Mouse (Mus musculus) midbrain, embryonic 11.5 days (tissue): Measurements from ENCODE around the gene Ablim1. TPM values are rescaled to one million over a fixed set of nuclear protein-coding genes. Genes with fewer than 3 reads are reported as not detected.

Experiments used
- ATAC-seq: fragments of 200-750 bp; cut with Nextera tagmentation; 2 replicates; pipeline ENCODE4 v1.8.0; 2017; ENCODE audit warnings: moderate TSS enrichment, moderate library complexity; ENCODE audit not compliant: low FRiP score
- DNase-seq: peaks from one replicate; pipeline ENCODE4 v3.0.0; 2015; ENCODE audit warnings: low spot score; ENCODE audit errors: missing footprints
- H3K27ac ChIP-seq: fragments of 300-500 bp; sonication (generic); 2 replicates; pipeline ENCODE4 v1.5.1; 2014; ENCODE audit warnings: low read depth, low read length
- H3K27me3 ChIP-seq: fragments of 300-500 bp; sonication (generic); 2 replicates; pipeline ENCODE4 v1.6.1; 2014; ENCODE audit warnings: mild to moderate bottlenecking, low read length, moderate library complexity, mixed read lengths; ENCODE audit not compliant: control insufficient read depth, insufficient read depth
- H3K36me3 ChIP-seq: fragments of 300-500 bp; sonication (generic); 2 replicates; pipeline ENCODE4 v1.6.1; 2014; ENCODE audit warnings: mild to moderate bottlenecking, low read length, moderate library complexity, mixed read lengths; ENCODE audit not compliant: control insufficient read depth, insufficient read depth
- H3K4me1 ChIP-seq: fragments of 300-500 bp; sonication (generic); 2 replicates; pipeline ENCODE4 v1.6.1; 2014; ENCODE audit warnings: low read length; ENCODE audit not compliant: control insufficient read depth, insufficient read depth
- H3K4me2 ChIP-seq: fragments of 300-500 bp; sonication (generic); 2 replicates; pipeline ENCODE4 v1.6.1; 2014; ENCODE audit warnings: mild to moderate bottlenecking, moderate library complexity
- H3K4me3 ChIP-seq: fragments of 300-500 bp; sonication (generic); 2 replicates; pipeline ENCODE4 v1.5.1; 2014; ENCODE audit warnings: low read depth, low read length
- H3K9ac ChIP-seq: fragments of 300-500 bp; sonication (generic); 2 replicates; pipeline ENCODE4 v1.6.1; 2014; ENCODE audit warnings: low read length
- H3K9me3 ChIP-seq: fragments of 300-500 bp; sonication (generic); 2 replicates; pipeline ENCODE4 v1.6.1; 2016; ENCODE audit warnings: low read length; ENCODE audit not compliant: control insufficient read depth
- WGBS: fragments of 180-500 bp; shearing (Covaris S2); extraction: QIAGEN DNeasy Blood & Tissue Kit; methylation state at CpG from one replicate; pipeline ENCODE4 v1.1.7; 2014; 5-methylcytosine and 5-hydroxymethylcytosine counted together
- polyA plus RNA-seq: library from polyadenylated mRNA; unstranded; fragments of >200 nt; fragmentation: Nextera tagmentation; extraction: Ambion mirVana; gene quantifications from 2 replicates; pipeline ENCODE4 v1.2.1, GENCODE M21; 2014

The Ablim1 gene
- polyA plus RNA-seq, 1 experiment from 2014 or later, result 18.3 TPM

DNA sequence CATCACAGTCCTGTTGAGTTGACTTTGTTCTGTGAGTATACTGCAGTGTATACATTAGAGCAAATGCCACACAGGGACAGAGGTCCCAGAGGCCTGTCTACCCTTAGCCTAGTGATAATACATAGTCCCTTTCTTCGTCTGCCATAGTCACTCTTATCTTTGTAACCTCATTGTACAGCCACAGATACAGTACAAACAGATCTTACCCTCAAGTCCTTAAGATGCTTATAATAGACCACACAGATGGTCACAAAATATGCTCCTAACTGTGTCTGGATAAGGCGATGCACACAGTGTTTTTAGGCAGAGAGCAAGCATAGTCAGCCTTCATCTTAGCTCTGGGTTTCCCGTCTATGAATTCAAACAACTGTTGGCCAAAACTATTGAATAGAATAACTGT lies 1.9 kb upstream of the Ablim1 start:
- no peak overlapping the region for H3K27ac ChIP-seq
- H3K4me1 ChIP-seq, result peaks cover 4% of the 10 kb centered on the region
- 90% methylated on average over 3 of the region's 3 CpGs for WGBS
- peaks cover 7% of the 10 kb centered on the region; the same call in 1 of the 2 replicates for H3K27me3 ChIP-seq
- DNase-seq (no peak), ATAC-seq (no peak)
- H3K36me3 ChIP-seq, result no peaks in the 10 kb centered on the region
- H3K4me3 ChIP-seq, result no peak overlapping the region
- H3K9me3 ChIP-seq, result no peaks in the 10 kb centered on the region; the same call in 1 of the 2 replicates
- H3K4me2 ChIP-seq, result no peak overlapping the region
- no peak overlapping the region for H3K9ac ChIP-seq

DNA sequence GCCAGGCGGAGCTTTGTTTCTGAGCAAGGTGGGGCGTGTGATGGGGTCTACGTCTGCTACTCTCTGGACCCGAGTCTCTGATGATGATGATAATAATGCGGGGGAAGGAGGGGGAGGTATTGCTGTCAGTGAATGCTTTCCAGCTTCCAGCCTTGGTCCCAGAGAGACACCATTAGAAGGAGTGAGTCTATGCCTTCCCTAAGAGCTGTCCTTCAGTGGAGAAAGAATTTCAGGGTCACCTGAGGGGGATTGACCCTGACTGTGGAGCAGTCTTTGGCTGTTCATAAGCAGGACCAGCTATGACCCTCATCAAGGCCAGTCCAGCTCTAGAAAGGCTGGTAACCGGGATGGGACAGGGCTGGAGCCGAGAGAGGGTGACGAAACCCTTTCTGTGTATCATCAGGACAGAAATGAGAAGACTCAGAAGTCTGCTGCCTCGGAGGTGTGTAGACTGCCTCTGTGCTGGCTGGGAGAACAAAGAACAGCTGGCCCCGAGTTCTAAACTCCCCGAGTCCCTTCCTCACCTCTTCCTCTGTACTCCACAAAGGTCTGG lies 370 bp upstream of the Ablim1 start:
- Histone ChIP-seq H3K4me2 (peak overlapping the region; percentile 90), H3K27ac (no peak overlapping the region), H3K9me3 (no peaks in the 10 kb centered on the region; the same call in 1 of the 2 replicates), H3K27me3 (peaks cover 7% of the 10 kb centered on the region; the same call in 1 of the 2 replicates), H3K4me3 (peak overlapping the region; percentile 46), H3K4me1 (peaks cover 4% of the 10 kb centered on the region), H3K36me3 (no peaks in the 10 kb centered on the region), H3K9ac (peak overlapping the region; percentile 52)
- DNase-seq (peak; percentile 81), ATAC-seq (no peak; the same call in 1 of the 2 replicates)
- 44% methylated on average over 11 of the region's 11 CpGs for WGBS

DNA sequence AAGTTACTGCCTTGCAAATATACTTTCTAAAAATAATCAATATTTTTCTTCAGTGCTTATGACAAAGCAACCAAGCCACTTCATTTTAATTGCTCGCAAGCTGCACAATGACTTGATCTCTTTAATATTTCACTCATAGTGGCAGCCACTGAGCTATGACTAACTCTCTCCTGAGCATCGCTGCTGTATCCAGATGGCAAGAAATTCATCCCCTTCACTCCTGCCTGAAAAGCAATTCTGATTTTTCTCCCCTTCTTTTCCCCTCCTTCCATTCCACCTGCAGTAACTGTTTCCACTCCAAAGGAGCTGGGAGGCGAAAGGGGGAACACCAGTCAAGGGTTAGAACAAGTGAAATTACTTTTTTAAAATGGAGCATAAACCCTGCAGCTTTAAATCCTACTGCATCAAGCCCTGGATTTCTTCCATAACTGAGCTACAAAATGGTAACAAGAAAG lies 801 bp downstream of the Ablim1 start:
- Histone ChIP-seq H3K4me2 (peak overlapping the region; percentile 90), H3K4me3 (peak overlapping the region; percentile 46; the same call in 1 of the 2 replicates), H3K9ac (no peak overlapping the region; the same call in 1 of the 2 replicates), H3K36me3 (no peaks in the 10 kb centered on the region), H3K4me1 (peaks cover 4% of the 10 kb centered on the region), H3K27me3 (peaks cover 7% of the 10 kb centered on the region; the same call in 1 of the 2 replicates), H3K9me3 (no peaks in the 10 kb centered on the region), H3K27ac (no peak overlapping the region)
- ATAC-seq (no peak), DNase-seq (no peak)
- 68% methylated on average over 3 of the region's 3 CpGs for WGBS

DNA sequence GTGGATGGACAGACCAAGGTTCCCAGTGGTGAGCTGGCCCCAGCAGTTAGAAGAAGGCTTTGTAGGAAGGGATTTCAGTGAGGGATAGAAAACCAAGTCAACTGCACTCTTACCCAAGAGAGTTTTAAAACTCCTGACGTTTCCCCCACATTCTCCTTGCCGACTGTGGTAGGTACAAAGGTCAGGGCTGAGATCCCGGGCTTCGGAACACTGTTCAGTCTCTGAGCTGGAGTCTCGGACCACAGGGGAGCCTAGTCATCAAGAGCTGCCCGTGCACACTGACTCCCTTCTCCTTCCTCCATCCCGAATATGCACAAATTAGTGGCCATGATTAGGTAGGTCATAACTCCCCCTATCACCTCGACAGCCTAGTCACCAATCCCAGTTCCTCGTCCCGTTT lies 1.5 kb downstream of the Ablim1 start:
- H3K4me3 ChIP-seq, result no peak overlapping the region
- H3K4me2 ChIP-seq, result no peak overlapping the region
- DNase-seq (peak; percentile 81), ATAC-seq (no peak)
- peaks cover 4% of the 10 kb centered on the region for H3K4me1 ChIP-seq
- no peak overlapping the region for H3K9ac ChIP-seq
- no peaks in the 10 kb centered on the region for H3K36me3 ChIP-seq
- no peak overlapping the region for H3K27ac ChIP-seq
- WGBS, result 84% methylated on average over 10 of the region's 10 CpGs
- no peaks in the 10 kb centered on the region for H3K9me3 ChIP-seq
- peaks cover 7% of the 10 kb centered on the region; the same call in 1 of the 2 replicates for H3K27me3 ChIP-seq

DNA sequence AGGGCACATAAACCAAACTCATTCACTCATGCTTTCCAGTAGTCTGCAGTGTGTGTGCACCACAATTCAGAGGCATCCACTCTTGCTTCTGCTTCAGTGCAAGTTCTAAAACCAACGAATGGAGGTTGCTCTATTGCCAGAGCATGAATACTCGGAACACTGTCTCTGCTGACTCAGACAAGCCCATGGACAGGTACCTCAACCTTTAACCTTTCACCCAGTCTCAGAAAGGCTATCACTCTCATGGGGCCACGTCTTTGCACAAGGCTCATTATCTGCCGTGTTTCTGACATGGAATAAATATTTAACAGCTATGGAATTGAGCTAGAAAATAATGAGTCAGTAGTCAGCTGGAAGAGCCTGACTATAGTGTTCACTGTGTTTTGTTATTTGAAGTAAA lies 4.7 kb downstream of the Ablim1 start:
- Histone ChIP-seq H3K36me3 (no peaks in the 10 kb centered on the region), H3K9ac (no peak overlapping the region), H3K27me3 (peaks cover 7% of the 10 kb centered on the region; the same call in 1 of the 2 replicates), H3K9me3 (no peaks in the 10 kb centered on the region), H3K27ac (no peak overlapping the region), H3K4me1 (peaks cover 4% of the 10 kb centered on the region), H3K4me3 (no peak overlapping the region), H3K4me2 (no peak overlapping the region)
- ATAC-seq, result no peak
- WGBS, result 83% methylated on average over 4 of the region's 4 CpGs
- no peak for DNase-seq

DNA sequence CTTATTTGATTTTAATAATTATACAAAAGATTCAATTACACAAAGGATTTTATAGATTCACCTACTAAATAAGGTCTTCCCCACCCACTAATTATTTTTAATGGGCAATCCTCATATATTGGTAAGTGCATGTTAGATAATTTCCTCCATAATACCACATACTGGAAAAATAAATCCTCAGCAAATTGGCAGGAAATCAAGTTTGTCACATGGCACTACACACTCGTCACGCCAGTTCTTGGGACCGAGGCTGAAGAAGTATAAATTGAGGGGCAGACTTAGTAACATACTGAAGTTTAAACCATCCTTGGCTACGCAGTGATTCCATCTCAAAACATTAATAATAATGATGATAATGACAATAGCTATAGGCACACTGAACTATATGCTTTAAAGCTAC lies 8.1 kb downstream of the Ablim1 start:
- Histone ChIP-seq H3K9me3 (no peaks in the 10 kb centered on the region), H3K36me3 (no peaks in the 10 kb centered on the region), H3K27me3 (no peaks in the 10 kb centered on the region), H3K4me1 (no peaks in the 10 kb centered on the region), H3K9ac (no peak overlapping the region), H3K4me2 (no peak overlapping the region), H3K4me3 (no peak overlapping the region), H3K27ac (no peak overlapping the region)
- DNase-seq, result no peak
- no peak for ATAC-seq
- WGBS, result 87% methylated on average over 4 of the region's 4 CpGs

DNA sequence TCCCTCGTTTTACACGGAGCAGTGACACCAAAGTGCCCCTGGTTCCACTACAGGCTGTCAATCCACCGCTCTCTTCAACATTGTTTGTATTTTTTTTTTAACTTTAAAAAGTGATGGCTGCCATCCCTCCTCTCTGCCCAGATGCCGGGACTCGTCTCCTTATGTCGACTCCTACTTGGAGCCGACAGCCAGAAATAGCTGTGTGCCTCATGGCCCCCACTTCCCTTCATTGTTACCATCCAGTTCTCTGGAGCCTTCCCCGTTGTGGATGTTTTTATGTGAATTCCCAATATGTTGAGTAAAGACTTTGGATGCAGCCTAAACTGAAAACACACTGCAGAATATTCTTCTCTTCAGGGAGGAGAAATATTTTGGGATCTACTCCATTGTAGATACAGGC lies 8.7 kb downstream of the Ablim1 start:
- Histone ChIP-seq H3K27ac (no peak overlapping the region), H3K4me2 (no peak overlapping the region), H3K4me1 (no peaks in the 10 kb centered on the region), H3K27me3 (no peaks in the 10 kb centered on the region), H3K36me3 (no peaks in the 10 kb centered on the region), H3K9ac (no peak overlapping the region), H3K4me3 (no peak overlapping the region), H3K9me3 (no peaks in the 10 kb centered on the region)
- no peak for ATAC-seq
- 82% methylated on average over 8 of the region's 8 CpGs for whole genome bisulfite sequencing
- no peak for DNase-seq

DNA sequence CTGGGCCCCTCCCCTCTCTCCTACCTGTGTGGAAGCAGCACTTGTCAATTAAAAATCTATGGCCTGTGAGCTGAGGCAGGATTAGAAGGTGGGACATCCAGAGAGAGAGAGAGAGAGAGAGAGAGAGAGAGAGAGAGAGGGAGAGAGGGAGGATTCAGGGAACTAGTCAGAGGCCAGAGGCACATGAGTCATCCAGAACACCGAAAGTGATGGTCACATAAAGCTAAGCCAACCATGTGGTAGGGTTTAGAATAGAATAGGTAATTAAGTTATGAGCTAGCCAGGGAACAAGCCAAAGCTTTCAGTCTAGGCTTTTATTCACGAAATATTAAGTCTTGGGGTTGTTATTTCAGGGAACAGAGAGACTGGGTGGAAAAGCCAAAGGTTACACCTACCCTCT lies 10.1 kb downstream of the Ablim1 start:
- H3K9me3 ChIP-seq, result no peaks in the 10 kb centered on the region
- no peak for ATAC-seq
- H3K4me1 ChIP-seq, result no peaks in the 10 kb centered on the region
- no peak overlapping the region for H3K4me3 ChIP-seq
- H3K27me3 ChIP-seq, result no peaks in the 10 kb centered on the region
- no peak overlapping the region for H3K27ac ChIP-seq
- WGBS, result 81% methylated on average over 2 of the region's 2 CpGs
- H3K36me3 ChIP-seq, result no peaks in the 10 kb centered on the region
- H3K4me2 ChIP-seq, result no peak overlapping the region
- DNase-seq, result no peak
- no peak overlapping the region for H3K9ac ChIP-seq

DNA sequence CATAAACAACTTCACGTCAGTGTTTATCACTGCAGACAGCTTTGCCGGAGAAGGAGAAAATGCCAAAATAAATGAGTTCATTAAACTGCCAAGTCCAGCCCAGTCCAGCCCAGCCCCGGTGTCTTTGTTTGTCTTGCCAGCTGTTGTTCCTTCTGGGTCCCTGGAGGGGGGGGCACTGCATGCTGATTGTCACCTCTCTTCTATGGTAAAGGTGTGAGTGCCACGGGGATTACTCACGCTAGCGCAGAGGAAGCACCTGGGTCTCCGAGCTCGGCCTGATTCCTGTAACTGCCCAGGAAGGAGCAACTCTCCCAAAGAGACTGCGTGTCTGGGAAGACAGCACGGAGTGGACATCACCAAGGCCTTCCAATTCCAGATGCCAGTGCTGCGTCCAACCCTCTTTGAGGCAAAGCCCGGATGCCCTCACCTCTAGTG lies 12.7 kb downstream of the Ablim1 start:
- WGBS, result 83% methylated on average over 12 of the region's 12 CpGs
- no peak for DNase-seq
- Histone ChIP-seq H3K9me3 (no peaks in the 10 kb centered on the region), H3K9ac (no peak overlapping the region), H3K4me3 (no peak overlapping the region), H3K4me1 (no peaks in the 10 kb centered on the region), H3K4me2 (no peak overlapping the region), H3K36me3 (no peaks in the 10 kb centered on the region), H3K27ac (no peak overlapping the region), H3K27me3 (no peaks in the 10 kb centered on the region)
- no peak for ATAC-seq
